Mouse (Mus musculus) myocyte (in vitro differentiated cells): ENCODE measurements around the gene Aox2.

ENCODE experiments used
- E2F4 ChIP-seq: IDR thresholded peaks from one replicate; pipeline ENCODE4 v1.6.1; 2011; ENCODE audit warnings: mild to moderate bottlenecking, control low read depth, moderate library complexity; ENCODE audit not compliant: insufficient read depth
- MYOG ChIP-seq, 3 experiments: IDR thresholded peaks; one replicate each; pipeline ENCODE4 v1.6.1; 2011; ENCODE audit warnings: control low read depth in 2 of 3, low read depth in 2 of 3, mild to moderate bottlenecking in 2 of 3; ENCODE audit not compliant: insufficient read length in 2 of 3, control insufficient read depth in 1 of 3, insufficient read depth in 1 of 3
- POLR2A ChIP-seq: IDR thresholded peaks from one replicate; pipeline ENCODE4 v1.6.1; 2011; ENCODE audit warnings: low read depth, mild to moderate bottlenecking, control low read depth, moderate library complexity; ENCODE audit not compliant: insufficient read length
- REST ChIP-seq: IDR thresholded peaks from one replicate; pipeline ENCODE4 v1.6.1; 2011; ENCODE audit warnings: mild to moderate bottlenecking, control low read depth, moderate library complexity; ENCODE audit not compliant: insufficient read depth, insufficient read length
- USF1 ChIP-seq: IDR thresholded peaks from one replicate; pipeline ENCODE4 v1.6.1; 2011; ENCODE audit warnings: low read depth, mild to moderate bottlenecking, control low read depth, moderate library complexity

GRCm38 (mm10) chr1:58364551-58364950 is 86.4 kb downstream of the Aox2 start:
- TF ChIP-seq POLR2A (no peak), REST (no peak), USF1 (no peak), MYOG (IDR thresholded peaks at IDR 0.05; ENCODE audit: control insufficient read depth in 1 of 3, insufficient read depth in 1 of 3, insufficient read length in 2 of 3, low read depth in 2 of 3) (no peak), E2F4 (no peak)
